Mouse (Mus musculus): ENCODE measurements around the gene Dhx8. TPM values are rescaled to one million over a fixed set of nuclear protein-coding genes. Genes with fewer than 3 reads are reported as not detected.

The Dhx8 gene
- polyA plus RNA-seq, 1 experiment, result 8.0 TPM

DNA sequence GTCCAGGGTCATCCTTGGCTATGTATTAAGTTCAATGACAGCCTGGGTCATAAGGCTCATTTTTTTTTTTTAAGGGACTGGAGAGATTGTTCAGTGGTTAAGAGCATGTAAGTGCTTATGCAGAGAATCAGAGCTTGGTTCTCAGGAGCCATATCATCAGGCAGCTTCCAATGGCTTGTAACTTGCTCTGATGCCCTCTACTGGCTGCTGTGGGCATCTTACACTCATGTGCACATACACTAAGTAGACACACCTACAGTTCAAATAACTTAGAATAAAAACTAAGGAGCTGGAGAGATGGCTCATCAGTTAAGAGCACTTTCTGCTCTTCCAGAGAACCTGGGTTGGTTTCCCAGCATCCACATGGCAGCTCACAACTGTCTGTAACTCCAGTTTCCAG lies 34.6 kb upstream of the Dhx8 start:
- Histone ChIP-seq H3K27me3 (ENCODE audit: control insufficient read depth, insufficient read depth, low read length) (no peaks in the 10 kb centered on the region), H3K27ac (ENCODE audit: insufficient read depth, low read depth, low read length) (no peak overlapping the region), H3K36me3 (ENCODE audit: control insufficient read depth, insufficient read depth, low read length) (no peaks in the 10 kb centered on the region), H3K4me3 (ENCODE audit: low read depth, low read length) (no peak overlapping the region), H3K4me1 (ENCODE audit: control insufficient read depth, insufficient read depth, insufficient read length, low read length) (peaks cover 2% of the 10 kb centered on the region; the same call in 1 of the 2 replicates)
- TF ChIP-seq CTCF (IDR thresholded peaks at IDR 0.05; ENCODE audit: extremely low read depth, insufficient read length, insufficient replicate concordance, low read depth, low read length) (no peak), POLR2A (IDR thresholded peaks at IDR 0.05; ENCODE audit: low read depth, low read length) (no peak)

DNA sequence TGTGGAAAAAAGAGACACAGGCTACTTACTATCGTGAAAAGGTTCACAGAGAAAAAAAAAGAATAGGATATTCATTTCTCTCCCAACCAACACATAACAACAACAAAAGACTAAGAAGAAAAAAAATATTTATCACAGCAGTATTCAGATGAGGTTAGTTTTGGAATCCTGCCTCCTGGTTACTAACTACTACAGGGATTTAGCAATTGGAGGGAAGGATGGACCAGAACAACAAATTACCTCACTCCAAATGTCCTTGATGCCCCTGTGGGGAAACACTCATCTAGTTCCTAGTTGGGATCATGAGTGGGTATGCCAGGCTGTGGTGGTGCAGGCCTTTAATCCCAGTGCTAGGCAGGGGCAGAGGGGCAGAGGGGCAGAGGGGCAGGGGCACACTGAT lies 33.2 kb upstream of the Dhx8 start:
- TF ChIP-seq CTCF (IDR thresholded peaks at IDR 0.05; ENCODE audit: extremely low read depth, insufficient read length, insufficient replicate concordance, low read depth, low read length) (no peak), POLR2A (IDR thresholded peaks at IDR 0.05; ENCODE audit: low read depth, low read length) (no peak)
- Histone ChIP-seq H3K36me3 (ENCODE audit: control insufficient read depth, insufficient read depth, low read length) (no peaks in the 10 kb centered on the region), H3K27me3 (ENCODE audit: control insufficient read depth, insufficient read depth, low read length) (no peaks in the 10 kb centered on the region), H3K4me1 (ENCODE audit: control insufficient read depth, insufficient read depth, insufficient read length, low read length) (peaks cover 2% of the 10 kb centered on the region; the same call in 1 of the 2 replicates), H3K27ac (ENCODE audit: insufficient read depth, low read depth, low read length) (no peak overlapping the region), H3K4me3 (ENCODE audit: low read depth, low read length) (no peak overlapping the region)
- 85% methylated on average over 1 of the region's 1 CpGs for WGBS

DNA sequence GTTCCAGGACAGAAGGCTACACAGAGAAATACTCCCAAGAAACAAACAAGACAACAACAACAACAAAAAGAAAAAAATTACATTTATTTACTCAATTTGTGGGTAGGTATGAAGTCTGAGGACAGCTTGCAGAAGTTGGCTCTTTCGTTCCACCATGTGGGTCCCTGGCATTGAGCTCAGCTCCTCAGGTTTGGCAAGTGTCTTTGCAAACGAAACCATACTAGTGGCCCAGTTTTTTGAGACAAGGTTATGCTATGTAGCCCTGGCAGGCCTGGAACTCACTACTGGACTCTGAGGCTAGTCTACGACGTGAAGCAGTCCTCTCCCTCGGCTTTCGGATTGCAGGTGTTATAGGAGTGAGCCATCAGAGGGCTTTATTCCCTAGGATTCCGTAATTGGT lies 32.7 kb upstream of the Dhx8 start:
- H3K4me1 ChIP-seq (ENCODE audit: control insufficient read depth, insufficient read depth, insufficient read length, low read length), result peaks cover 2% of the 10 kb centered on the region; the same call in 1 of the 2 replicates
- H3K4me3 ChIP-seq (ENCODE audit: low read depth, low read length), result no peak overlapping the region
- H3K36me3 ChIP-seq (ENCODE audit: control insufficient read depth, insufficient read depth, low read length), result no peaks in the 10 kb centered on the region
- 0 out of 2 replicates have a peak overlapping the region, but pooled peaks have one; percentile 32 for H3K27ac ChIP-seq (ENCODE audit: insufficient read depth, low read depth, low read length)
- no peaks in the 10 kb centered on the region for H3K27me3 ChIP-seq (ENCODE audit: control insufficient read depth, insufficient read depth, low read length)
- 56% methylated on average over 7 of the region's 7 CpGs for WGBS
- TF ChIP-seq POLR2A (IDR thresholded peaks at IDR 0.05; ENCODE audit: low read depth, low read length) (no peak), CTCF (IDR thresholded peaks at IDR 0.05; ENCODE audit: extremely low read depth, insufficient read length, insufficient replicate concordance, low read depth, low read length) (no peak)

DNA sequence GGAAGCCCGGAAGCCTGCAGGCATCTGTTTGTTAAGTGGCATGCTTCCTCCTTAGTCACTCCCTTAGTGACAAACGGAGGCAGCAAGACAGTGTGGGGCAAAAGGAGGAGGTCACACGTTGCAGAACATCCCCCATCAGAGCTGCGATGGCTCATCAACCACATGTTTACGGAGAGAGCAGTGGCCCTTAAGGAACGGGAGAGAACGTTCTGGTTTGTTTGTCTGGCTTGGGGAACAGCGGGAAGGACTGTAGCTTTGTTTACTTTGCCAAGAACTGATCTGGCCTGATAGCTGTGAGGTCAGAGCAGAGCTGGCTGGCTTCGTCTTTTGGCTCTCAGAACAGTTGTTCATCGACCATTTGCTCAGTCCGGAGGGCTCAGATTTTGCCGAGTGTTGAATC lies 32.3 kb upstream of the Dhx8 start:
- WGBS, result 8% methylated on average over 12 of the region's 12 CpGs
- peak overlapping the region; percentile 54 for H3K27ac ChIP-seq (ENCODE audit: insufficient read depth, low read depth, low read length)
- no peaks in the 10 kb centered on the region for H3K27me3 ChIP-seq (ENCODE audit: control insufficient read depth, insufficient read depth, low read length)
- TF ChIP-seq POLR2A (IDR thresholded peaks at IDR 0.05; ENCODE audit: low read depth, low read length), result no peak
- no peak for TF ChIP-seq CTCF (IDR thresholded peaks at IDR 0.05; ENCODE audit: extremely low read depth, insufficient read length, insufficient replicate concordance, low read depth, low read length)
- H3K36me3 ChIP-seq (ENCODE audit: control insufficient read depth, insufficient read depth, low read length), result no peaks in the 10 kb centered on the region
- H3K4me1 ChIP-seq (ENCODE audit: control insufficient read depth, insufficient read depth, insufficient read length, low read length), result peaks cover 2% of the 10 kb centered on the region; the same call in 1 of the 2 replicates
- H3K4me3 ChIP-seq (ENCODE audit: low read depth, low read length), result no peak overlapping the region

DNA sequence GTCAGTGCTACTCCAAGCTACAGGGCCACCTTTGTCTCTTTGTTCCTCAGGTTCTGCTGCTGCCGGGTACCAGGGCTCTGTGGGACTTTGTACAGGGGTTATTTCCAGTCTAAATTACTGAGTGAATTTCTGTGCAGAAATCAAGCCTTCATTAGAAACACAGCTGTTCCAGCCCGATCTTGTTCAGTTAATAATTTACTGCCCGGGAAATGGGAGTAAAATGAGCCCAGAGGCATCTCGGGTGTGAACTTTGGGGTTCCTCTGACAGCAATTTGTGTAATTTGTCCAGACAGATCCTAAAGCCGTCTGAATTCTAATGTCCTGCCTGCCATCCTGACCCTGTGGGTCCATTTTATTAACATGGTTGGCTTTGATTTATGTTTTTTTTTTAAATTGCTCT lies 28.6 kb upstream of the Dhx8 start:
- no peak overlapping the region for H3K27ac ChIP-seq (ENCODE audit: insufficient read depth, low read depth, low read length)

DNA sequence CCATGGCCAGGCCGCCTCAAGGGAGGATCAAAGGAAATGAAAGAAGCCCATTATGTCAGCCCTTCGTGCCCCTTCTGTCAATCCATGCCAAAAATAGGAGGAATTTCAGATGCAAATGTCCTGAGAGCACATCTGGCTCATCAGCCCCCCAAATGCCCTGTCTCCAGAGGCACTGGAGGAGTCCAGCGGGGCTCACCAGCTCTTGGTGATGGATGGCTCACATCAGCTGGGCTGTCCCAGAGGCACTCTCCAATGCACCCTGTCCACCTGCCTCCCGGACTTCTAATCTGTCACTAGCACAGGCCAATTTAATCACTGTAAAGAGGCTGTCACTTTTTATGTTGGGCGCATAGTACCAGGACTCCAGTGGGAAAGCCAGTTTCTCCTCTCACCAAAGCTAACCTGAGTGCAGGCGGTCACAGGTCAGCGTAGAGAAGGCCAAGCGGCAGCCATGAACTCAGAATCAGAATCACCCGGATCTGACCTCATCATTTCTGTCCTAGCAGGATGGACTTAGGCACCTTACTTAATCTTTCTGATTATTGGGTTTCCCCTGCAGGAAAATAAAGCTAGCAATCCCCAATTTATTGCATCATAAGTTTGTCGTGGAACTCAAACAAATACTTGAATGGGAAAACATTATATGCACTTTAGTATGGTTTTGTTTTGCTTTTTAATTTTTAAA lies 25.8 kb upstream of the Dhx8 start:
- 80% methylated on average over 10 of the region's 10 CpGs for WGBS
- H3K27ac ChIP-seq (ENCODE audit: insufficient read depth, low read depth, low read length), result no peak overlapping the region
- H3K27me3 ChIP-seq (ENCODE audit: control insufficient read depth, insufficient read depth, low read length), result no peaks in the 10 kb centered on the region
- TF ChIP-seq POLR2A (IDR thresholded peaks at IDR 0.05; ENCODE audit: low read depth, low read length), result no peak
- TF ChIP-seq CTCF (IDR thresholded peaks at IDR 0.05; ENCODE audit: extremely low read depth, insufficient read length, insufficient replicate concordance, low read depth, low read length), result no peak
- H3K4me3 ChIP-seq (ENCODE audit: low read depth, low read length), result no peak overlapping the region
- no peaks in the 10 kb centered on the region for H3K36me3 ChIP-seq (ENCODE audit: control insufficient read depth, insufficient read depth, low read length)
- H3K4me1 ChIP-seq (ENCODE audit: control insufficient read depth, insufficient read depth, insufficient read length, low read length), result no peaks in the 10 kb centered on the region

More for the DNA sequence above, 28.6 kb upstream of the Dhx8 start:
- H3K4me1 ChIP-seq (ENCODE audit: control insufficient read depth, insufficient read depth, insufficient read length, low read length), result no peaks in the 10 kb centered on the region; the same call in 1 of the 2 replicates
- TF ChIP-seq POLR2A (IDR thresholded peaks at IDR 0.05; ENCODE audit: low read depth, low read length) (no peak), CTCF (IDR thresholded peaks at IDR 0.05; ENCODE audit: extremely low read depth, insufficient read length, insufficient replicate concordance, low read depth, low read length) (no peak)
- WGBS, result 19% methylated on average over 5 of the region's 5 CpGs
- no peaks in the 10 kb centered on the region for H3K27me3 ChIP-seq (ENCODE audit: control insufficient read depth, insufficient read depth, low read length)
- H3K36me3 ChIP-seq (ENCODE audit: control insufficient read depth, insufficient read depth, low read length), result no peaks in the 10 kb centered on the region
- no peak overlapping the region for H3K4me3 ChIP-seq (ENCODE audit: low read depth, low read length)

DNA sequence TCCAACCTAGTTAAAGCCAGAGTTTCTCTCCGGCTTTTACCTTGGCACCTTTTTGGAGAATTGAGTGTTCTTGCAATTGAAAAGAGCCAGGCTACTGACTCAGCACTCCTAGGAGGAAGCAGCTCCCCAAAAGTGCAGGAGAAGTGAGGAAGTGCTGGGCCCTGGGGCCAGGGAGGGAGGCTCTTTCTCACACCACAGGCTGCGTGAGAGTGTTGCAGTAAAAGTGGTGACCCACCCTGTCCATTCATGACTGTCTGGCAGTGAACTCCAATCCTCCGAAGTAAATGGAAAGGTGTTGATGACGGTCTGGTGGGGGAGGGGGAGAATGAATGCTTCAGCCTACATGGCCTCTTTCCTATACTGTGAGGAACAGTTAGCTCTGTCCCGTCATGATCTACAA lies 24.2 kb upstream of the Dhx8 start:
- H3K27ac ChIP-seq (ENCODE audit: insufficient read depth, low read depth, low read length), result no peak overlapping the region
- H3K27me3 ChIP-seq (ENCODE audit: control insufficient read depth, insufficient read depth, low read length), result no peaks in the 10 kb centered on the region
- peaks cover 6% of the 10 kb centered on the region; the same call in 1 of the 2 replicates for H3K4me1 ChIP-seq (ENCODE audit: control insufficient read depth, insufficient read depth, insufficient read length, low read length)
- no peaks in the 10 kb centered on the region for H3K36me3 ChIP-seq (ENCODE audit: control insufficient read depth, insufficient read depth, low read length)
- WGBS, result 55% methylated on average over 5 of the region's 5 CpGs
- TF ChIP-seq CTCF (IDR thresholded peaks at IDR 0.05; ENCODE audit: extremely low read depth, insufficient read length, insufficient replicate concordance, low read depth, low read length) (no peak), POLR2A (IDR thresholded peaks at IDR 0.05; ENCODE audit: low read depth, low read length) (no peak)
- no peak overlapping the region for H3K4me3 ChIP-seq (ENCODE audit: low read depth, low read length)
